Mouse (Mus musculus) embryonic facial prominence, embryonic 10.5 days (tissue): ENCODE measurements around the gene Tecr. TPM values are rescaled to one million over a fixed set of nuclear protein-coding genes. Genes with fewer than 3 reads are reported as not detected.
A peak's percentile ranks its signal among the peaks of the same experiment; 100 is the strongest.

Experiments used
- DNase-seq: peaks from one replicate; pipeline ENCODE4 v3.0.0-alpha.2; 2017; ENCODE audit warnings: low spot score
- H3K27ac ChIP-seq: fragments of 300-500 bp; sonication (generic); replicated peaks from 2 replicates; pipeline ENCODE4 v1.5.1; 2016; ENCODE audit warnings: mild to moderate bottlenecking
- H3K27me3 ChIP-seq: fragments of 300-500 bp; sonication (generic); replicated peaks from 2 replicates; pipeline ENCODE4 v1.6.1; 2016; ENCODE audit warnings: low read depth, mild to moderate bottlenecking; ENCODE audit not compliant: poor library complexity, severe bottlenecking
- H3K36me3 ChIP-seq: fragments of 300-500 bp; sonication (generic); replicated peaks from 2 replicates; pipeline ENCODE4 v1.6.1; 2016; ENCODE audit warnings: mild to moderate bottlenecking, moderate library complexity
- H3K4me1 ChIP-seq: fragments of 300-500 bp; sonication (generic); 2 replicates; pipeline ENCODE4 v1.6.1; 2016
- H3K4me3 ChIP-seq: fragments of 300-500 bp; sonication (generic); 2 replicates; pipeline ENCODE4 v1.5.1; 2016; ENCODE audit warnings: mild to moderate bottlenecking, moderate library complexity
- H3K9me3 ChIP-seq: fragments of 300-500 bp; sonication (generic); 2 replicates; pipeline ENCODE4 v1.6.1; 2016; ENCODE audit warnings: mild to moderate bottlenecking
- WGBS: fragments of 180-500 bp; shearing (Covaris S2); methylation state at CpG from one replicate; pipeline ENCODE4 v1.1.7; 2016; 5-methylcytosine and 5-hydroxymethylcytosine counted together
- polyA plus RNA-seq: library from polyadenylated mRNA; unstranded; fragments of >200 nt; fragmentation: Nextera tagmentation; extraction: Ambion mirVana; gene quantifications from 2 replicates; pipeline ENCODE4 v1.2.1, GENCODE M21; 2016

Gene Tecr
- polyA plus RNA-seq, 1 experiment from 2014 or later: 667 TPM

GRCm38 (mm10) chr8:83638856-83639255 is 31.1 kb upstream of the Tecr start:
- DNase-seq: no peak
- Histone ChIP-seq H3K36me3 (no peaks in the 10 kb centered on the region), H3K4me3 (no peak overlapping the region), H3K9me3 (no peaks in the 10 kb centered on the region), H3K27me3 (0 out of 2 replicates have a peak, but pooled peaks cover 4% of the 10 kb centered on the region), H3K27ac (no peak overlapping the region), H3K4me1 (no peaks in the 10 kb centered on the region)
- 75% methylated on average over 4 of the region's 4 CpGs for WGBS

- DNase-seq: no peak
- Histone ChIP-seq H3K4me1 (no peaks in the 10 kb centered on the region), H3K27me3 (no peaks in the 10 kb centered on the region), H3K9me3 (no peaks in the 10 kb centered on the region), H3K36me3 (no peaks in the 10 kb centered on the region), H3K27ac (no peak overlapping the region), H3K4me3 (no peak overlapping the region)
- WGBS: 90% methylated on average over 7 of the region's 7 CpGs
These were observed 24.4 kb upstream of the Tecr start for GRCm38 (mm10) chr8:83632083-83632707.

GRCm38 (mm10) chr8:83625676-83626299 is 18.0 kb upstream of the Tecr start:
- Histone ChIP-seq H3K4me3 (no peak overlapping the region), H3K27ac (no peak overlapping the region), H3K36me3 (no peaks in the 10 kb centered on the region), H3K27me3 (peaks cover 9% of the 10 kb centered on the region; the same call in 1 of the 2 replicates), H3K4me1 (peaks cover 8% of the 10 kb centered on the region), H3K9me3 (no peaks in the 10 kb centered on the region)
- 90% methylated on average over 6 of the region's 6 CpGs for WGBS
- no peak for DNase-seq

- WGBS: 36% methylated on average over 3 of the region's 3 CpGs
These were observed 17.0 kb upstream of the Tecr start for GRCm38 (mm10) chr8:83624739-83625138.

GRCm38 (mm10) chr8:83623549-83623948 is 15.8 kb upstream of the Tecr start:
- Histone ChIP-seq H3K27ac (no peak overlapping the region), H3K4me3 (no peak overlapping the region), H3K4me1 (peaks cover 8% of the 10 kb centered on the region), H3K27me3 (peaks cover 9% of the 10 kb centered on the region; the same call in 1 of the 2 replicates), H3K9me3 (no peaks in the 10 kb centered on the region), H3K36me3 (no peaks in the 10 kb centered on the region)
- no peak for DNase-seq
- 95% methylated on average over 7 of the region's 7 CpGs for WGBS

More at GRCm38 (mm10) chr8:83624739-83625138, 17.0 kb upstream of the Tecr start:
- Histone ChIP-seq H3K4me3 (no peak overlapping the region), H3K27ac (no peak overlapping the region), H3K27me3 (peaks cover 9% of the 10 kb centered on the region; the same call in 1 of the 2 replicates), H3K9me3 (no peaks in the 10 kb centered on the region), H3K36me3 (no peaks in the 10 kb centered on the region), H3K4me1 (peaks cover 8% of the 10 kb centered on the region)
- DNase-seq: peak; percentile 43

- H3K27ac ChIP-seq: peak overlapping the region; percentile 74; the same call in 1 of the 2 replicates
- peaks cover 8% of the 10 kb centered on the region for H3K4me1 ChIP-seq
- no peaks in the 10 kb centered on the region for H3K9me3 ChIP-seq
- H3K36me3 ChIP-seq: no peaks in the 10 kb centered on the region
- peak overlapping the region; percentile 60 for H3K4me3 ChIP-seq
- DNase-seq: peak; percentile 90
- peaks cover 9% of the 10 kb centered on the region; the same call in 1 of the 2 replicates for H3K27me3 ChIP-seq
- 11% methylated on average over 23 of the region's 23 CpGs for whole genome bisulfite sequencing
These were observed 14.7 kb upstream of the Tecr start for GRCm38 (mm10) chr8:83622389-83622989.

DNA sequence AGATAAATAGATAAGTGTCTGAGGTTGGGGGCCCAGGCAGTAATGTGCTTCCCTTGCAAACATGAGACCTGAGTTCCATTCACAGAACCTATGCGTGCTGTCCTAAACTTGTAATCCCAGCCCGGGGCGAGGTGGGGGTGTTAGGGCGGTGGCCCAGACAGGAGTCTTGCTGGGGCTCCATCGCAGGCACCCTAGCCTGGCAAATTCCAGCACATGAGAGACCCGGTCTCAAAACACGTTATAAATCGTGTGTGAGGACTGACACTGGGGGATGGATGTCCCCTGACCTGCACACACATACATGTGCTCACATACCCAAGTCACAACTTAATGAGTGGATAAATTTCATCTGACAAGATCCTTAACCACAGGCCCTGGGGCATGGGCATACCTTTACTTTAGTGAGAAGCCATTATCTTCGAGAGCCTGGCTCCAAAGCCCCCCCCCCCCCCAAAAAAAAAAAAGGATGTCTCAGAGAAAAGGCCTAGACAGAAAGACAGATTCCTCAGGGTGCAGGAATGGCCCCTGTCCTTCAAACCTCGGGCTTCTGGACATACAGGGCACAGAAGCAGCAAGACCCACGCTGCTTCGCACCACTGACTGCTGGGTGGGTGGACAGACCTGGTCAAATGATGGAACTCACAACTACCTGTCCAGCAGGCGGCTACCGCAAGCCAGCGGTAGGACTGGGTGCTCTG is 14.1 kb upstream of the Tecr start:
- no peak for DNase-seq
- Histone ChIP-seq H3K4me1 (peaks cover 8% of the 10 kb centered on the region), H3K27me3 (peaks cover 9% of the 10 kb centered on the region; the same call in 1 of the 2 replicates), H3K9me3 (no peaks in the 10 kb centered on the region), H3K36me3 (no peaks in the 10 kb centered on the region), H3K4me3 (peak overlapping the region; percentile 60), H3K27ac (peak overlapping the region; percentile 74; the same call in 1 of the 2 replicates)
- WGBS: 57% methylated on average over 15 of the region's 15 CpGs

GRCm38 (mm10) chr8:83619568-83620285 is 12.0 kb upstream of the Tecr start:
- H3K27ac ChIP-seq: no peak overlapping the region
- no peak overlapping the region for H3K4me3 ChIP-seq
- H3K36me3 ChIP-seq: no peaks in the 10 kb centered on the region; the same call in 1 of the 2 replicates
- WGBS: 90% methylated on average over 9 of the region's 9 CpGs
- peaks cover 9% of the 10 kb centered on the region; the same call in 1 of the 2 replicates for H3K27me3 ChIP-seq
- H3K4me1 ChIP-seq: peaks cover 8% of the 10 kb centered on the region
- no peak for DNase-seq
- H3K9me3 ChIP-seq: no peaks in the 10 kb centered on the region

GRCm38 (mm10) chr8:83618566-83618965 is 10.8 kb upstream of the Tecr start:
- H3K36me3 ChIP-seq: peaks cover 10% of the 10 kb centered on the region
- no peak overlapping the region for H3K27ac ChIP-seq
- no peak for DNase-seq
- H3K27me3 ChIP-seq: peaks cover 9% of the 10 kb centered on the region; the same call in 1 of the 2 replicates
- no peaks in the 10 kb centered on the region for H3K9me3 ChIP-seq
- WGBS: 94% methylated on average over 2 of the region's 2 CpGs
- H3K4me1 ChIP-seq: peaks cover 8% of the 10 kb centered on the region
- no peak overlapping the region for H3K4me3 ChIP-seq

GRCm38 (mm10) chr8:83617111-83617510 is 9.3 kb upstream of the Tecr start:
- 86% methylated on average over 2 of the region's 2 CpGs for WGBS
- no peak overlapping the region for H3K27ac ChIP-seq
- DNase-seq: no peak
- peaks cover 25% of the 10 kb centered on the region for H3K36me3 ChIP-seq
- H3K4me1 ChIP-seq: peaks cover 3% of the 10 kb centered on the region
- H3K4me3 ChIP-seq: no peak overlapping the region
- no peaks in the 10 kb centered on the region for H3K9me3 ChIP-seq
- peaks cover 9% of the 10 kb centered on the region; the same call in 1 of the 2 replicates for H3K27me3 ChIP-seq

DNA sequence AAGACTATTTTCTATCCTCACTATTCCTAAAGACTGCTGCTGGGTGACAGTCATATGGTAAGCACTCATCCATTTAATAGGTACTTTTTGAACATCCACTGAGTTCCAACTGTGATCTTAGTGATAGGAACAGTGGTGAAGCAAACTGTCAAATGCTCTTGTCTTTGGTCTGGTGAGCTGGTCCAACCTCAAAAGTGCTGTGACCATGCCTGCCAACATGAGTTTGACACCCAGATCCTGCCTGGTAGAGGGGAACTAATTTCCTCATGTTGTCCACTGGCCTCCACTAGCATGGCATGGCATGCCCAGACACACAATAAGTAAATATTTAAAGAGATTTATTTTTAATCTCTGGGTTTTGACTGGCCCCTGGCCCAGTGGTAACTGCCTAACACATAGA is 8.9 kb upstream of the Tecr start:
- Histone ChIP-seq H3K27me3 (peaks cover 4% of the 10 kb centered on the region; the same call in 1 of the 2 replicates), H3K36me3 (peaks cover 30% of the 10 kb centered on the region), H3K4me3 (no peak overlapping the region), H3K27ac (no peak overlapping the region), H3K9me3 (no peaks in the 10 kb centered on the region), H3K4me1 (no peaks in the 10 kb centered on the region; the same call in 1 of the 2 replicates)
- DNase-seq: no peak

DNA sequence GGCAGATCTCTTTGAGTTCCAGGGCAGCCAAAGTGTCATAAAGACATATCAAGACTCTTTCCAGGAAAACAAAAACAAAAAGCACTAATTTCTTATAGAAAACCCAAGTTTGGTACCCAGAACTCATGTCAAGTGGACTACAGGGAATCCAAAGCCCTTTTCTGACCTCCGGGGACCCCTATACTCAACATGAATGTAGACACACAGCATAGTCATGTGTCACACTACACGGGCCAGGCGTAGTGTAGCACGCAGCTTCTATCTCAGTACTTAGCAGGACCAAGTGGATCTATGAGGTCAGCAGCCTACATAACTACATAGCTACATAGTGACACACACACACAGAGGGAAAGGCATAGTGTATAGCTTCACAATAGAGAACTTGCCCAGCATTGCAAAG is 5.9 kb upstream of the Tecr start:
- no peak for DNase-seq
- H3K9me3 ChIP-seq: no peaks in the 10 kb centered on the region
- H3K4me1 ChIP-seq: peaks cover 12% of the 10 kb centered on the region
- H3K36me3 ChIP-seq: peaks cover 53% of the 10 kb centered on the region
- H3K27me3 ChIP-seq: no peaks in the 10 kb centered on the region
- no peak overlapping the region for H3K27ac ChIP-seq
- WGBS: 97% methylated on average over 4 of the region's 4 CpGs
- H3K4me3 ChIP-seq: no peak overlapping the region
